Mouse (Mus musculus): Measurements from ENCODE around the gene Podnl1. TPM values are rescaled to one million over a fixed set of nuclear protein-coding genes. Genes with fewer than 3 reads are reported as not detected.

Gene Podnl1
- polyA plus RNA-seq, 2 experiments = 0.04 TPM; not detected in 1

DNA sequence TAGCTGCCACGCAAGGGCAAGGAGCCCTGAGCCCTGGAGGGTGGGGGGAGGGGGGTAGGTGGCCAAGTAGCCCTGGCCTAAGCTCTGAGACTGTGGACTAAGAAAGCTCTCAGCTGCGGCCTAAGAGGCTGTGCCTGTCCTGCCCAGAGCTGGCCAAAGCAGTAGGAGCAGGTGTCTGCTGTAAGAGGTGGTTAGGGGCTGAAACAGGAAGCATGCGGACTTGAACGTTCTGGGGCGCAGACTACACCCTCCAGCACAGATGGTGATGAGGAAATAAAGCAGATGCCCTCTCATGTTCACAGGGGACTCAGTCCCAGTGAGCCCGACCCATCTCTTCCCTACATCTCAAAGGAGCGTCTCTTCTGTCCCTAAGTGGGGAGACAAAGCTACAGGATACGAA is 6.4 kb downstream of the Podnl1 start:
- H3K4me3 ChIP-seq (ENCODE audit: insufficient read depth in 1 of 2, low read depth in 2 of 2, low read length in 2 of 2) = no peak overlapping the region
- H3K9me3 ChIP-seq (ENCODE audit: control insufficient read depth, low read length) = no peaks in the 10 kb centered on the region
- H3K4me2 ChIP-seq (ENCODE audit: low read depth) = no peak overlapping the region
- WGBS (ENCODE audit: insufficient replicate concordance) = 74% methylated on average over 8 of the region's 8 CpGs
- no peak overlapping the region for H3K27ac ChIP-seq
- no peaks in the 10 kb centered on the region; the same call in 1 of the 2 replicates for H3K36me3 ChIP-seq (replicated peaks; ENCODE audit: control insufficient read depth, insufficient read depth, low read depth)
- H3K4me1 ChIP-seq (replicated peaks; ENCODE audit: control insufficient read depth in 2 of 2, insufficient read depth in 2 of 2, low read length in 1 of 2) = no peaks in the 10 kb centered on the region
- DNase-seq (ENCODE audit: low read depth in 3 of 3, low spot score in 3 of 3) (no peak), ATAC-seq (ENCODE audit: insufficient read depth) (no peak)
- TF ChIP-seq CTCF (IDR thresholded peaks at IDR 0.05; ENCODE audit: low read depth) (no peak), EP300 (IDR thresholded peaks at IDR 0.05; ENCODE audit: low read depth) (no peak)
- no peak overlapping the region for H3K9ac ChIP-seq (replicated peaks)
- H3K27me3 ChIP-seq (ENCODE audit: control insufficient read depth, insufficient read depth, low read length) = no peaks in the 10 kb centered on the region

DNA sequence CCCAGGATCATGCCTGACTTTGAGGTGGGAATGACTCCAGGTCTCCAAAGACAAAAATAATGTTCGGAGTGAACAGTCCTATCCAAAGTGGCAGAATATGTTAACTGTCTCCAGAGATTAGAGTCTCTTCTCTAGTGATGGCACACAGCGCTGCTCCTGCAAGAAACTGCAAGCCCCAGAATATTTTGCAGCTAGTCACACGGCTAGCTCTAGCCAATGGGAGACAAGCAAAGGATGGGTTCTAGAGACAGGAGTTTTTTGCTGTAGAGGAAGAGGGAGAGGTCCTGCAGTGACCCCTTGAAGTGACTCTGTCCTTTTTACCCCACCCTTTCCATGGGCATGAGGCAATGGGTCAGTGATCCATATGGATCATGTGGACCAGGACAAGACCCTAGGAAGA is 12.1 kb downstream of the Podnl1 start:
- no peaks in the 10 kb centered on the region for H3K27me3 ChIP-seq (ENCODE audit: control insufficient read depth, insufficient read depth, low read length)
- no peak overlapping the region for H3K4me2 ChIP-seq (ENCODE audit: low read depth)
- no peaks in the 10 kb centered on the region for H3K9me3 ChIP-seq (ENCODE audit: control insufficient read depth, low read length)
- peak in 2 of 3 experiments; percentile 11 to 20 for DNase-seq (ENCODE audit: low read depth in 3 of 3, low spot score in 3 of 3)
- no peak for ATAC-seq (ENCODE audit: insufficient read depth)
- no peaks in the 10 kb centered on the region for H3K4me1 ChIP-seq (replicated peaks; ENCODE audit: control insufficient read depth in 2 of 2, insufficient read depth in 2 of 2, low read length in 1 of 2)
- 80% methylated on average over 3 of the region's 3 CpGs for WGBS (ENCODE audit: insufficient replicate concordance)
- H3K36me3 ChIP-seq (replicated peaks; ENCODE audit: control insufficient read depth, insufficient read depth, low read depth) = no peaks in the 10 kb centered on the region; the same call in none of the 2 replicates
- no peak overlapping the region for H3K27ac ChIP-seq
- TF ChIP-seq CTCF (IDR thresholded peaks at IDR 0.05; ENCODE audit: low read depth) = no peak
- no peak for TF ChIP-seq EP300 (IDR thresholded peaks at IDR 0.05; ENCODE audit: low read depth)
- no peak overlapping the region for H3K4me3 ChIP-seq (ENCODE audit: insufficient read depth in 1 of 2, low read depth in 2 of 2, low read length in 2 of 2)
- H3K9ac ChIP-seq (replicated peaks) = no peak overlapping the region

DNA sequence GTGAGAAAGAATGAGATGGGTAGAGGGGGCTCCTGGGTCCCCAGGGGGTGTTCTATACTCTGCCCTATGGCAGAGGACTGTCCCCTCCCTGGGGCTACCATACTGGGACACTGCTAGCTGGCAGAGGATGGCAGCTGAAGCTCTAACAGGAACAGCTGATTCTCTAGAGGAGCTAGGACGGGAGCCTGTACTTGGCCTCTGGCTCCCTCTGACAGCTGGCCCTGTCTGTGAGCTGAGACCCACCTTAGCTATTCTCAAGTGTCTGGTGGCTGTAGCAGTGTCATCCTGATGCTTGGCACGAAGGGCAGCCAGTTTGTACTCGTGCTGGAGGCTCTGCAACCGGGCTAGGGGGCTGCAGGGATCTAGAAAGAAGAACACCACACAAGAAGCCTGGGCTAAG is 15.0 kb downstream of the Podnl1 start:
- Histone ChIP-seq H3K27ac (no peak overlapping the region), H3K27me3 (ENCODE audit: control insufficient read depth, insufficient read depth, low read length) (no peaks in the 10 kb centered on the region), H3K4me3 (ENCODE audit: insufficient read depth in 1 of 2, low read depth in 2 of 2, low read length in 2 of 2) (no peak overlapping the region), H3K4me2 (ENCODE audit: low read depth) (no peak overlapping the region), H3K4me1 (replicated peaks; ENCODE audit: control insufficient read depth in 2 of 2, insufficient read depth in 2 of 2, low read length in 1 of 2) (no peaks in the 10 kb centered on the region), H3K36me3 (replicated peaks; ENCODE audit: control insufficient read depth, insufficient read depth, low read depth) (peaks cover 3% of the 10 kb centered on the region), H3K9me3 (ENCODE audit: control insufficient read depth, low read length) (no peaks in the 10 kb centered on the region), H3K9ac (replicated peaks) (no peak overlapping the region)
- TF ChIP-seq CTCF (IDR thresholded peaks at IDR 0.05; ENCODE audit: low read depth) = no peak
- no peak for TF ChIP-seq EP300 (IDR thresholded peaks at IDR 0.05; ENCODE audit: low read depth)
- no peak for ATAC-seq (ENCODE audit: insufficient read depth)
- no peak for DNase-seq (ENCODE audit: low read depth in 3 of 3, low spot score in 3 of 3)
- 67% methylated on average over 4 of the region's 4 CpGs for WGBS (ENCODE audit: insufficient replicate concordance)

DNA sequence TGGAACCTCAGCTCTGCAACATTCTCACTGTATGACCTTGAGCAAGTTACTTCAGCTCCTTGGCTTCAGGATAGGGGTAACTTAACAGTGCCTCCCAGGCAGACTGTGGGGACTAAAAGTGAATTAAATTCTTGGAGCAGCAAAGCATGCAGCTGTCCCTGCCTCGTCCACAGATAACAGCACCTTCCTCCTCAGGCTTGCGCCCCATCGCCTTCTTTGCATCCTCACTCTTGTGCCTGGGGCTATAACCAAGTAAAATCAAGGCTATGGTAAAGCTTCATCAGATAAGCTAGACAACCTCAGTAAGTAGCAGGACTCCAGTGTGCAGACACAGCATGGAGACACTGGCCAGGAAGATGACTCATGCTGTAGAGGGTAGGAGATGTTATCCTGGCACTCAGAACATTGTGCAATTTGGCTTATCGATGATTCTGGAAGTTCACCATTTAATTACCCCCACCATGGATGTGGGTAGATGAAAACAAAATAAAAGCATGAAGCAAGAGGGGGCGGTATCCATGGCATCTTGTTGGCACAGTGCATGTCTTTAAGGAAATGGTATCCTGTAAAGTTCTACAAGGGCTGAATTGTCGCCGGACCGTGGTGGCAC is 19.0 kb downstream of the Podnl1 start:
- no peak for TF ChIP-seq EP300 (IDR thresholded peaks at IDR 0.05; ENCODE audit: low read depth)
- TF ChIP-seq CTCF (IDR thresholded peaks at IDR 0.05; ENCODE audit: low read depth) = no peak
- ATAC-seq (ENCODE audit: insufficient read depth) = no peak
- 74% methylated on average over 8 of the region's 8 CpGs for WGBS (ENCODE audit: insufficient replicate concordance)

DNA sequence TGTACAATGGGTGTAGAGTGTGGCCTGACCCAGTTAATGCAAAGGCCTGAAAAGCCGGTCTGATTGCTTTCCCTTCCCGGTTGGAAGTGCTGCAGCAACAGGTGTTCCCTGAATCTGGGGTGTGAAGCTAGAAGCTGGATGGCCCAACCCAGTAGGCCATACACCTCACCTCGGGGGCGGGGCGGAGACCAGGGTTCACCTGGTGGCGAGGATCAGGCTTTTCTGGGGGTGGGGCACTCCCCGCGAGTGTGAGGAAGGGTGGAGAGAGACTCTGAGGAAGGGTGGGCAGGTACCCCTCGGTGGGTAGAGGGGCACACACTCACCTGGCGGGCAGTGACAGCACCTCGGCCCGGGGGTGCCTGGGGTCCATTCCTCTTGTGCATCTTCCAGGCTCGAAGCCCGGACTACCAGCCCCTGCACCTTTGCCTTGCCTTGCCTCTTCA is 21.6 kb downstream of the Podnl1 start:
- Histone ChIP-seq H3K4me1 (replicated peaks; ENCODE audit: control insufficient read depth in 2 of 2, insufficient read depth in 2 of 2, low read length in 1 of 2) (peaks cover 6 to 11% of the 10 kb centered on the region in 2 experiments), H3K36me3 (replicated peaks; ENCODE audit: control insufficient read depth, insufficient read depth, low read depth) (peaks cover 3% of the 10 kb centered on the region), H3K4me2 (ENCODE audit: low read depth) (peak overlapping the region; percentile 94), H3K9me3 (ENCODE audit: control insufficient read depth, low read length) (no peaks in the 10 kb centered on the region), H3K9ac (replicated peaks) (peak overlapping the region; percentile 78), H3K4me3 (ENCODE audit: insufficient read depth in 1 of 2, low read depth in 2 of 2, low read length in 2 of 2) (peak overlapping the region; percentile 56 to 73), H3K27ac (no peak overlapping the region), H3K27me3 (ENCODE audit: control insufficient read depth, insufficient read depth, low read length) (no peaks in the 10 kb centered on the region)
- DNase-seq (ENCODE audit: low read depth in 3 of 3, low spot score in 3 of 3) = no peak
- no peak for TF ChIP-seq EP300 (IDR thresholded peaks at IDR 0.05; ENCODE audit: low read depth)
- no peak for TF ChIP-seq CTCF (IDR thresholded peaks at IDR 0.05; ENCODE audit: low read depth)
- WGBS (ENCODE audit: insufficient replicate concordance) = 8% methylated on average over 14 of the region's 14 CpGs
- ATAC-seq (ENCODE audit: insufficient read depth) = peak; percentile 42

More for the DNA sequence above, 19.0 kb downstream of the Podnl1 start:
- H3K27ac ChIP-seq = no peak overlapping the region
- H3K27me3 ChIP-seq (ENCODE audit: control insufficient read depth, insufficient read depth, low read length) = no peaks in the 10 kb centered on the region
- no peak overlapping the region for H3K4me2 ChIP-seq (ENCODE audit: low read depth)
- H3K9ac ChIP-seq (replicated peaks) = no peak overlapping the region
- H3K9me3 ChIP-seq (ENCODE audit: control insufficient read depth, low read length) = no peaks in the 10 kb centered on the region
- H3K4me3 ChIP-seq (ENCODE audit: insufficient read depth in 1 of 2, low read depth in 2 of 2, low read length in 2 of 2) = no peak overlapping the region
- H3K4me1 ChIP-seq (replicated peaks; ENCODE audit: control insufficient read depth in 2 of 2, insufficient read depth in 2 of 2, low read length in 1 of 2) = peaks cover 6 to 11% of the 10 kb centered on the region in 2 experiments
- peaks cover 3% of the 10 kb centered on the region for H3K36me3 ChIP-seq (replicated peaks; ENCODE audit: control insufficient read depth, insufficient read depth, low read depth)
- no peak for DNase-seq (ENCODE audit: low read depth in 3 of 3, low spot score in 3 of 3)

All from liver, embryonic 14.5 days (tissue).